Mouse (Mus musculus) MEL (cell line): Measurements from ENCODE around the gene Gria4.

Source experiments
- E2F4 ChIP-seq: IDR thresholded peaks from 2 replicates; pipeline ENCODE4 v1.6.1; 2011; ENCODE audit warnings: low read depth, low read length, improper control_type of control experiment, borderline replicate concordance
- EP300 ChIP-seq, 2 experiments: IDR thresholded peaks; 2 replicates each; pipeline ENCODE4 v1.6.1; 2011; ENCODE audit warnings: improper control_type of control experiment in 2 of 2, low read length in 2 of 2, low read depth in 1 of 2, mild to moderate bottlenecking in 1 of 2
- GATA1 ChIP-seq: IDR thresholded peaks from 2 replicates; pipeline ENCODE4 v1.6.1; 2011; ENCODE audit warnings: low read depth, low read length, improper control_type of control experiment
- MXI1 ChIP-seq: IDR thresholded peaks from 2 replicates; pipeline ENCODE4 v1.6.1; 2011; ENCODE audit warnings: mild to moderate bottlenecking, low read depth, low read length, improper control_type of control experiment
- SIN3A ChIP-seq: IDR thresholded peaks from 2 replicates; pipeline ENCODE4 v1.6.1; 2012; ENCODE audit warnings: low read length, improper control_type of control experiment, inconsistent platforms
- SMC3 ChIP-seq: IDR thresholded peaks from 2 replicates; pipeline ENCODE4 v1.6.1; 2011; ENCODE audit warnings: low read depth, low read length, improper control_type of control experiment
- TAL1 ChIP-seq: IDR thresholded peaks from 2 replicates; pipeline ENCODE4 v1.6.1; 2012; ENCODE audit warnings: mild to moderate bottlenecking, inconsistent platforms, low read length, moderate library complexity, mixed read lengths
- TCF12 ChIP-seq: IDR thresholded peaks from 2 replicates; pipeline ENCODE4 v1.6.1; 2014; ENCODE audit warnings: low read depth, mild to moderate bottlenecking, inconsistent platforms, low read length, improper control_type of control experiment, moderate library complexity
- ZKSCAN1 ChIP-seq: IDR thresholded peaks from 2 replicates; pipeline ENCODE4 v1.6.1; 2012; ENCODE audit warnings: low read depth, mild to moderate bottlenecking, inconsistent platforms, low read length, improper control_type of control experiment, moderate library complexity

GRCm38 (mm10) chr9:4714086-4714485 is 81.9 kb downstream of the Gria4 start:
- TF ChIP-seq GATA1 (no peak), EP300 (IDR thresholded peaks at IDR 0.05; ENCODE audit: low read depth in 1 of 2, low read length in 2 of 2) (no peak), SIN3A (no peak), TCF12 (no peak), E2F4 (no peak), ZKSCAN1 (no peak), TAL1 (no peak), SMC3 (no peak), MXI1 (no peak)
